Mouse (Mus musculus): Measurements from ENCODE around the gene Cdyl2.

Gene Cdyl2

DNA sequence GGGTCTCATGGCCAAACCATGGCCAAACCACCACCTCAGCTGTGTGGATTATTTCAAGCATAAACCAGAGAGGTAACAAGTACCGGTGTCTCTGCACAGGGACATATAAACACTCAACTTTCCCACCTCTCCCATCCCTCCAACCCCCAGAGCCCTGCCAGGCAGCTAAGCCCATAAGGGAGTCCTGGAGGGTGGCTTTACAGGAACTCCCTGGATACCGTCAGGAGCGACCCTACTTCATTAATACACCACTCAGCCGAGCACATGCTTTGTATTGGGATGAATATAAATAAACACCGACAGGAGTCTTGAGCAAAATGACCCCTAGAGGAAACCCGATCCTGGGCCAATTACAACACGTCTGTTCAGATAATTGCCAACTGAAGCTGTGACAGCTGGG lies 194.0 kb downstream of the Cdyl2 start:
- no peak for DNase-seq (ENCODE audit: low spot score)

DNA sequence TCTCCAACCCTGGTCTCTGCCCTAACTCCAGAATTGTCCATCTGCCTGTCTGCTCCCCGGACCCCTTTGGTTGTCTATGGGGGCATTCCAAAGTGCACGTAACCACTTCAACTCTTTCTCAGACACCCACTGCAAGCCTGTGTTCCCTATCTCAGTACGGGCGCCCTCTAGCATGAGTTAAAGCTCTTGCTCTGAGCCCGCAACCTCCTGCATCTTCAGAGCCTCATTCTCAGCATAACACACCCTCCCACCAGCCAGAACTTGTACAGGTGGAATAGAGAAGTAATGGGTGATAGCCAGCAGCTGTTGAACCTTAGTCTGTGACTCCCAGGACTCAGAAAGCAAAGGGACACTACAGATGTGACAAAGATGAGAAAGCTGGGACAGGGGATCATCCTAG lies 196.0 kb downstream of the Cdyl2 start:
- no peak for DNase-seq (ENCODE audit: low spot score)

DNA sequence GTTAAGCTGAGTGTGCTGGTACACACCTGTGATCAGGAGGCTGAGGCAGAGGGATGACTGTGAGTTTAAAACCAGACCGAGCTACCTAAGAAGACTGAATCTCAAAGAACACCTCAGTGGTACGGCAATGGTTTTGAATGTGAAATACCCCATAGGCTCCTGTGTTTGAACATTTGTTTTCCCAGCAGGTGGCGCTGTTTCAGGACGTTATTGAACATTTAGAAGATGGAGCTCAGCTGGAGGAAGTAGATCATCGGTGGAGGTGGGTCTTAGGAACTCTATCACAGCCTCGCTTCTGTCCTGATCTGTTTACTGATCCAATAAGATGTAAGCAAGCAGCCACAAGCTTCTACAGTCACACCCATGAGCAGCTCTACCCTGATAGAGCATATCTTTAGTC lies 199.7 kb downstream of the Cdyl2 start:
- no peak for DNase-seq (ENCODE audit: low spot score)

DNA sequence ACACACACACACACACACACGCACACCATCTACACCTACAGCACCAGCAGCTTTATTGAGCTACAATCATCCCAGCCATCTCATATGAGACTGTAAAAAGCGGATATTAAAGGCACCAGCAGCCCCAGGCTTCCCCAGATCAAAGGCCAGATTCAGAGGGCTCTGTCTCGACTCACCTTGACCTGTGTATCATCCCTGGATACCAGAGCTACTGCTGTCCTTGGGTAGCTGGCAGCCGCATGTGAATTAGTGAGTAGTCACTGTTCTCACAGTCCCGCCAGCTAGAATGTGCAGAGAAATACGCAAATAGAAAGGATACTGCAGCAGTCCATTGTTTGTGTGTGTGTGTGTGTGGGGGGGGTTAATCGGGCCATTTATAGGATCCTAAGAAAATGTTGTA lies 204.1 kb downstream of the Cdyl2 start:
- no peak for DNase-seq (ENCODE audit: low spot score)

DNA sequence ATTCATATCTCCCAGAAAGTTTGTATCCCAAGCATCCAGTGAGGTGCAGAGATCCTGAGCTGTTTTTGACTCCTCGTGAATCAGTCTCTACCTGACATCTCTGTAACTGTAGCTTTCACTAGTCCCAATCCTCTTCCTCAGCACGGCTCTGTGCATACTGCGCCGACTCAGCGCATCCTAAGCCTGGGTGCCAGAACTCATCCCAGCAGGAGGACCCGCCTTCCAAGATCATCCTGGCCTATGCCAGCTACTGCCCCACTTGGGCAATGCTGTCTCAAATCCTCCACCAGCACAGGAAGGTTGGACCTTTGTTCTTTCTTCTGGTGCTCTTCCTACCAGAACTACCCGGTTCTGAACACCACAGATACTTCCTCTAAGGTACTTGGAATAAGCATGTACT lies 207.9 kb downstream of the Cdyl2 start:
- DNase-seq (ENCODE audit: low spot score) = no peak
